Mouse (Mus musculus) spleen, adult 2 months (tissue): ENCODE data around the gene Vps26c.

Source experiments
- CTCF ChIP-seq: fragments of 200-500 bp; IDR thresholded peaks from 2 replicates; pipeline ENCODE4 v1.5.1; 2011; ENCODE audit warnings: mild to moderate bottlenecking, inconsistent platforms; ENCODE audit not compliant: insufficient read depth, insufficient read length, insufficient replicate concordance; ENCODE audit errors: extremely low read depth
- POLR2A ChIP-seq: fragments of 200-500 bp; IDR thresholded peaks from 2 replicates; pipeline ENCODE4 v1.6.1; 2011; ENCODE audit warnings: low read depth, low read length, inconsistent platforms

DNA sequence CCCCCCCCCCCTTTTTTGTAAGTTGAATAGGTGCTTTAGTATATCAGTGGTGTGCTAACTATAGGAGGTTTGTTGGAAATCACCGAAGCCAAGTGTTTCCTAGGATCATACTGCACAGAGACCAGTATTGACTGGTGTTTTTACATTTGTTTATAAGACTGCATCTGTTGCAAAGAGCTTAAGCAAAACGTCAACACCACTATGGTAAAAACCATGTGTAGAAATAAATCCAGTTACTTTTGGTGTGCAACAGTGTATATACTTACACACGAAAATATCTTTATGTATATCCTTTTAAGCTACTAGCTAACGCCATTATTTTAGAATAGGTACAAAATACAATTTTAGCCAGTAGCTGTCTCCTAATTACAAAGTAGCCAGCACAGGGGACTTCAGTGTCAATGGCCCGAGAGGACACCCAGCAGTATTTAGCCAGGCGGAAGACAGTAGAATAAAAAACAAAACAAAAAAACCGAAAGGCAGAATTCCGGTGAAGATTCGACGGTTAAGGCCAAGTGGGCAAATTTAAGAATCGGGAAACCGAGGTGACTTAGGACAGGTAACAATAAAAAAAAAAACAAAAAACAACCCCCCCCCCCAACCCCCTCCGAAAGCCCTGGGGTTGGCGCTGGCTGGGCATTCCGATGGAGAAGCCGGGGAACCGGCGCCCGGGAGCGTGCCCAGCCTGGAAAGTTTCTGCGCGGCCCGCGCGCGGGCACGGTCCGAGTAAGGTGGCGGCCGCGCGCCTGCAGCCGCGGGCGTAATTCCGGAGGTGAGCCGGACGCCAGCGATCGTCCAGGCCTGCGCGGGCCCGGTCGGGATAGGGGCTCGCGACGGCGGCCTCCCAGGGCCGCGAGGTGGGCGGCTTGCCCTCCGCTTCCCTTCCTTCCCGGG lies 42.0 kb upstream of the Vps26c start:
- TF ChIP-seq CTCF (no peak), POLR2A (peak; percentile 45)
